Mouse (Mus musculus) midbrain, embryonic 16.5 days (tissue): ENCODE measurements around the gene Hoxa1. TPM values are rescaled to one million over a fixed set of nuclear protein-coding genes. Genes with fewer than 3 reads are reported as not detected.

Source experiments
- ATAC-seq: fragments of 200-750 bp; cut with Nextera tagmentation; 2 replicates; pipeline ENCODE4 v1.8.0; 2017; ENCODE audit warnings: moderate TSS enrichment
- H3K27ac ChIP-seq: fragments of 300-500 bp; sonication (generic); 2 replicates; pipeline ENCODE4 v1.5.1; 2014; ENCODE audit warnings: mild to moderate bottlenecking, low read length, mixed read lengths
- H3K27me3 ChIP-seq: fragments of 300-500 bp; sonication (generic); 2 replicates; pipeline ENCODE4 v1.6.1; 2014; ENCODE audit warnings: low read depth, low read length, mixed read lengths; ENCODE audit not compliant: control insufficient read depth, insufficient read depth
- H3K36me3 ChIP-seq: fragments of 300-500 bp; sonication (generic); 2 replicates; pipeline ENCODE4 v1.6.1; 2014; ENCODE audit warnings: mild to moderate bottlenecking, low read length, moderate library complexity, mixed read lengths; ENCODE audit not compliant: control insufficient read depth, insufficient read depth
- H3K4me1 ChIP-seq: fragments of 300-500 bp; sonication (generic); 2 replicates; pipeline ENCODE4 v1.6.1; 2014; ENCODE audit warnings: mild to moderate bottlenecking, low read length, mixed read lengths; ENCODE audit not compliant: control insufficient read depth, insufficient read depth
- H3K4me2 ChIP-seq: fragments of 300-500 bp; sonication (generic); 2 replicates; pipeline ENCODE4 v1.6.1; 2014; ENCODE audit warnings: mild to moderate bottlenecking, low read length, mixed read lengths
- H3K4me3 ChIP-seq: fragments of 300-500 bp; sonication (generic); 2 replicates; pipeline ENCODE4 v1.5.1; 2014; ENCODE audit warnings: low read depth, mild to moderate bottlenecking, low read length, moderate library complexity, mixed read lengths
- H3K9ac ChIP-seq: fragments of 300-500 bp; sonication (generic); 2 replicates; pipeline ENCODE4 v1.6.1; 2014; ENCODE audit warnings: low read depth, low read length, mixed read lengths
- H3K9me3 ChIP-seq: fragments of 300-500 bp; sonication (generic); replicated peaks from 2 replicates; pipeline ENCODE4 v1.6.1; 2014; ENCODE audit warnings: mild to moderate bottlenecking, low read length, mixed read lengths; ENCODE audit not compliant: control insufficient read depth, poor library complexity, severe bottlenecking
- WGBS: fragments of 180-500 bp; shearing (Covaris S2); extraction: QIAGEN DNeasy Blood & Tissue Kit; methylation state at CpG from one replicate; pipeline ENCODE4 v1.1.7; 2014; 5-methylcytosine and 5-hydroxymethylcytosine counted together
- polyA plus RNA-seq: library from polyadenylated mRNA; unstranded; fragments of >200 nt; fragmentation: Nextera tagmentation; extraction: Ambion mirVana; gene quantifications from 2 replicates; pipeline ENCODE4 v1.2.1, GENCODE M21; 2015

Gene Hoxa1
- polyA plus RNA-seq, 1 experiment from 2014 or later: not detected

DNA sequence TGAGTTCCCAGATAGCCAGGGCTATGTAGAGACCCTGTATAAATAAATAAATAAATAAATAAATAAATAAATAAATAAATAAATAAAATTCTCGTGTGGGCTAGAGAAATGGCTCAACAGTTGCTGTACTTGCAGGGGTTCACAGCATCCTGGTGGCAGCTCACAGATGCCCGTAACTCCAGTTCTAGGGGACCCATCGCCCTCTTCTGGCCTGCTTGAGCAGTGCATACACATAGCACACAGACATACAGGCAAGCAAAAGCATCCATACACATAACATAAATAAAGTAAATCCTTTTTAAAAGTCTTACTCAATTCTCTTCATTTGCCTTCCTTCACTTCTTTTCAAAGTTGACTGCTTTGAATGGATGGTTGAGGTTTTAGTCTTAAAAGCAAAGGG, 50.7 kb downstream of the Hoxa1 start:
- Histone ChIP-seq H3K9ac (no peak overlapping the region), H3K27me3 (no peaks in the 10 kb centered on the region), H3K36me3 (no peaks in the 10 kb centered on the region), H3K27ac (no peak overlapping the region), H3K4me2 (no peak overlapping the region), H3K4me1 (no peaks in the 10 kb centered on the region), H3K9me3 (no peaks in the 10 kb centered on the region), H3K4me3 (no peak overlapping the region)
- no peak for ATAC-seq
- WGBS: 91% methylated on average over 3 of the region's 3 CpGs

DNA sequence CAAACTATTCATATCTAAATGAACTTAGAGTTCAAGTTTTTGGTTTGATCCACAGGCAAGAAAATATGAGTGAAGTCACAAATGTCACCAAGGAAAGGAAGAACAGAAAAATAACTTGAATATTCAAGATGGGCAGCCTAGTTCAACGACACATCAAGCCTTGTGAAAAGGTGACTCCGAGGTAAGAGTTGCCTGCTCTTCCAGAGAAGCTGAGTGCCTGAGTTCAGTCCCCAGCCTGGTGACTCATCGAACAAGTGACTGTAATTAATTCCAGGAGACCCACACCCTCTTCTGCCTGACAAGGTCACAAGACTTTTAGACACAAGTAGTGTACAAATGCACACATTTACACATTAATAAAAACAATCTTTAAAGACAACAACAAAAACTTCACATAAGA, 51.4 kb downstream of the Hoxa1 start:
- Histone ChIP-seq H3K27ac (no peak overlapping the region), H3K9me3 (no peaks in the 10 kb centered on the region), H3K4me1 (no peaks in the 10 kb centered on the region), H3K9ac (no peak overlapping the region), H3K36me3 (no peaks in the 10 kb centered on the region), H3K4me3 (no peak overlapping the region), H3K4me2 (no peak overlapping the region), H3K27me3 (no peaks in the 10 kb centered on the region)
- no peak for ATAC-seq
- WGBS: 75% methylated on average over 3 of the region's 3 CpGs

DNA sequence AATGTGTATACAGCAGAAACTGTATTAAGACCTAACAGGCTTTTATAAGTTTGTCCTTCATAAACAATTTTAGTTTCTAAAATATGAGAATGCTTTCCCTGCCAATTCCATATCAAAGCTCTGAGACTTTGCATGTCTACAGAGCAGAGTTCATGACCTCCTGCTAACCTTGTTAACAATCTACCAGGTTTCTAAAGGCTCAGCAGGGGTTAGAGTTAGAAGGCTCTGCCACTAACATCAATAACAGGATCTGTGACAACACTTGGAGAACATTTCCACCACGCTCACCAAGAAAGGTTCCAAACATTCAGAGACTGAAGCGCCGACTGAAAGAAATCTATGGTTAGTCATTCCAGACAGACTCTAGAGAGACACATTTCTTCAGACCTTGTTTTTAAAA, 51.9 kb downstream of the Hoxa1 start:
- ATAC-seq: no peak
- 50% methylated on average over 3 of the region's 3 CpGs for whole genome bisulfite sequencing
- H3K9me3 ChIP-seq: no peaks in the 10 kb centered on the region

More for the DNA sequence above, 51.9 kb downstream of the Hoxa1 start:
- Histone ChIP-seq H3K4me3 (no peak overlapping the region), H3K4me2 (no peak overlapping the region), H3K36me3 (no peaks in the 10 kb centered on the region), H3K9ac (no peak overlapping the region), H3K27me3 (no peaks in the 10 kb centered on the region), H3K4me1 (no peaks in the 10 kb centered on the region), H3K27ac (no peak overlapping the region)

Other genes with a start within 250 kb of the Hoxa1 start
- 4.8 and 7.0 TPM in 2 replicates for gene Skap2, start 145.8 kb downstream of the Hoxa1 start, polyA plus RNA-seq
- gene Hoxa2, start 6.5 kb upstream of the Hoxa1 start, polyA plus RNA-seq: 0.10 and 0.22 TPM in 2 replicates
- gene 5730596B20Rik, start 19.2 kb upstream of the Hoxa1 start, polyA plus RNA-seq: not detected in 2 replicates
- gene Hoxa4, start 33.4 kb upstream of the Hoxa1 start, polyA plus RNA-seq: not detected in 2 replicates
- gene Hoxa5, start 46.3 kb upstream of the Hoxa1 start, polyA plus RNA-seq: 0.21 TPM in 1 of 2 replicates, not detected in the other
- not detected in 2 replicates for gene Hoxa6, start 50.4 kb upstream of the Hoxa1 start, polyA plus RNA-seq
- gene Hoxa3, start 55.0 kb upstream of the Hoxa1 start, polyA plus RNA-seq: not detected in 2 replicates
- not detected in 2 replicates for gene Gm28308, start 55.0 kb upstream of the Hoxa1 start, polyA plus RNA-seq
- gene Hoxa7, start 63.5 kb upstream of the Hoxa1 start, polyA plus RNA-seq: not detected in 2 replicates
- gene Hoxa9, start 72.8 kb upstream of the Hoxa1 start, polyA plus RNA-seq: not detected in 2 replicates
- gene Hoxa10, start 82.5 kb upstream of the Hoxa1 start, polyA plus RNA-seq: not detected in 2 replicates
- not detected in 2 replicates for gene Hoxa11, start 87.5 kb upstream of the Hoxa1 start, polyA plus RNA-seq
- not detected in 2 replicates for gene Hoxa13, start 102.6 kb upstream of the Hoxa1 start, polyA plus RNA-seq
- 0.46 and 0.48 TPM in 2 replicates for gene Evx1, start 155.2 kb upstream of the Hoxa1 start, polyA plus RNA-seq